Mouse (Mus musculus): Measurements from ENCODE around the gene Spata2l. TPM values are rescaled to one million over a fixed set of nuclear protein-coding genes. Genes with fewer than 3 reads are reported as not detected.
"Not testable (repeated sequence)": the region's sequence is repeated elsewhere in the genome, so short reads cannot be mapped to it uniquely, and the experiment has no call there.

The Spata2l gene
- total RNA-seq, 2 experiments from 2014 or later = 6.4 to 6.8 TPM

DNA sequence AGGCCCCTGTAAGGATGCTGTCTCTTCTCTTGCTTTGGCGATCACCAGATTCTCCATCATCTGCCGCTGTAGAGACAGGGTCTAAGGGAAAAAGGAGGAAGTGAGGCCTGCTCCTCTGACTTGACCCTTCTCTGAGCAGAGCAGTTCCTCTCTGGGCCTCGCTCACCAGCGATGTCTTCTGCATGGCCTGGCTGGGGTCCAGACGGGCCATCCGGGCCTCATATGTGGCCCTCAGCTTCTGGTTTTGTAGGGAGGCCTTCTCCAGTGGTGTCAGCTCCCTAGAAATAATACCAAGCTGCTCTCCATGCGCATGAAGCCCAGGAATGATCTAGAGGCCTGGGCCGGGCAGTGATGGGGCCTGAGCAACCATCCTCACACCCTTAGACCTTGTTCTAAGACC, 12.6 kb upstream of the Spata2l start:
- intact Hi-C loops (cut with DNase I) = no loop called here
- no peak for DNase-seq

- intact Hi-C loops (cut with DNase I) = no loop called here
- DNase-seq = no peak
Measured at GRCm38 (mm10) chr8:123247748-123248147, 11.7 kb upstream of the Spata2l start.

DNA sequence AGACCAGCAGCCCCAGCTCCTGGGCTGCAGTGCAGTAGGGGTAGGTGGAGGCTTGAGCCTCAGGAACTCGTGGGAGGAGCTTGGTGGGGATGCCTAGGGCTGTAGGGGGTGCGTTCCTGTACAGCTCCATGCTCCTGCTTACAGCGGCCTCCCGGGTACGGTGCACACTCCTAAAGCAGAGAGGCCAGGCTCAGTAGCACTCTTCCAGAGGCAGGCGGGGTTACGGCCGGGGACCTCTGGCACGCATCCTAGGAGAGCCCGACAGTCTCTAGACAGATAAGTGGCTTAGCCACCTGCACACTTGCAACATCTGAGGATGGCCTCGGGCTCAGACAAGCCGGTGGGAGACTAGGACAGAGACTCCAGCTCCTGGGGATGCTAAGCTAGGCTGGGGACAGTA, 9.5 kb upstream of the Spata2l start:
- intact Hi-C loops (cut with DNase I) = no loop called here
- DNase-seq = no peak

GRCm38 (mm10) chr8:123244382-123244781, 8.3 kb upstream of the Spata2l start:
- no peak for DNase-seq
- intact Hi-C loops (cut with DNase I) = no loop called here

- DNase-seq = no peak
- intact Hi-C loops (cut with DNase I) = no loop called here
Measured at GRCm38 (mm10) chr8:123243053-123243452, 7.0 kb upstream of the Spata2l start.

- intact Hi-C loops (cut with DNase I) = no loop called here
- DNase-seq = no peak
Measured at GRCm38 (mm10) chr8:123242107-123242923, 6.3 kb upstream of the Spata2l start.

- no peak for DNase-seq
- intact Hi-C loops (cut with DNase I) = no loop called here
Measured at GRCm38 (mm10) chr8:123239398-123239797, 3.4 kb upstream of the Spata2l start.

DNA sequence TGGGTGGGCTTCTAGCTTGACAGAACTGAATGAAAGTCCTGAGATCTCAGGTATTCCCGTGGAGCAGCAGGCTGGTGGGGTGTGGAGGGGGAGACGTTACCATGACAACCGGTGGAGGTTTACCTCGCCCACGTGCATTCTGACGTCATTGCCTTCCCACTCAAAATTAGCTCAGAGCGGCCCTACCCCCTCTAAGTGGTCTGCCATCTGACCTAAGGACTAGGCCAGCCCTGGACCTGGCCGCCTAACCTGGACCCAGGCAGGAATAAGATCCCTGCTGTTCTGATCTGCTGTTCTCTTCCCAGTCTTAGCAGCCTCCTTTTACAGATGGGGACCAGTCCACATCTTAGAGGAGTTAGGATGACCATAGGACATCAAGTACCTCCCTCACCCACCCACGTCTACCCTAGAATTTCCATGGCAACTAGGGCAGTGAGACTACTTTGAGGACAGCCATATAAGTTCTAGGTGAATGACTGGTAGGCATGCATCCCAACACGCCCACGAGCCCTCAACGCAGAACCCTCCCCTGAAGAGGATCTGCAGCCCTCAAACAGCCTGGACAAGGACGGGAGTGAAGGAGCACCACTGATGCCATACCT, 1.0 kb downstream of the Spata2l start:
- no peak for DNase-seq

GRCm38 (mm10) chr8:123233760-123234159, 2.3 kb downstream of the Spata2l start:
- intact Hi-C loops (cut with DNase I) = no loop called here
- DNase-seq = no peak

More for the DNA sequence above, 1.0 kb downstream of the Spata2l start:
- intact Hi-C loops (cut with DNase I) = no loop called here

- no peak for DNase-seq
- intact Hi-C loops (cut with DNase I) = no loop called here
Measured at GRCm38 (mm10) chr8:123233300-123233699, 2.7 kb downstream of the Spata2l start.

DNA sequence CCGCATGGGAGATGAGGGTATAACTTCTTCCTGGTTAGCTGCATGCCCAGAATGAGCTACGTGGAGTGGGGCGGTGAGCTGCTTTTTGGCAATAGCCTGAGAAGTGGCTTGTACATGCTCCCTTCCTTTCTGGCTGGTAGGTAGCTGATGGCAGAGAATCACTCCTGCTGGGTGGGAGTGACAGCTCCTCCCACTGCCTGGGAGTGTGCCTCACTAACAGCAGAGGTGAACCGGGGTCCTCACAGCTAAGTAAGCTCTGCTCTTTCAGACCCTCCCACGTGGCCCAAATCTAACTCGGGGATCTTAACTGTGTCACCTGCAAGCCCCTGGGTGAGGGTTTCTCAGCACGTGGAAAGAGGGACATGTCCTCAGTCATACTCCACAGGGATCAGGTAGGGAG, 3.5 kb downstream of the Spata2l start:
- intact Hi-C loops (cut with DNase I) = no loop called here
- no peak for DNase-seq

DNA sequence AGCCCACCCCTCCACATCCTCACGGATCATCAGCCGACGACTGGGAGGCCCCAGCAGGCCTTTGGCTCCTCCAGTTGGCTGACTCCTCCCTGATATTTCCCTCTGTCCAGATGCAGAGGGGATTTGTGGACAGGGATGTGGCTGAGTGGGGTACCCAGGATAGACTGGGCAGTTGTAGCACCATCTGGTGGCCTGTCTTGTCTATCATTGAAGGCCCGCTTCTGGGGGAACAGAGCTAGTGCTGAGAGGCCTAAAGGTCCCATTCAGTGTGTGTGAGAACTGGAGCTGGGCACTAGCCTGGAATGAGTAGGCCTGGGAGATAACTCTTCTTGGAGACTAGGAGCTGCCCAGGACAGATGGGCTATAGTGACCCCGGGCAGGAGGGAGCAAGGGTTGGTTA, 4.3 kb downstream of the Spata2l start:
- intact Hi-C loops (cut with DNase I) = no loop called here
- DNase-seq = peak; percentile 38 to 51

DNA sequence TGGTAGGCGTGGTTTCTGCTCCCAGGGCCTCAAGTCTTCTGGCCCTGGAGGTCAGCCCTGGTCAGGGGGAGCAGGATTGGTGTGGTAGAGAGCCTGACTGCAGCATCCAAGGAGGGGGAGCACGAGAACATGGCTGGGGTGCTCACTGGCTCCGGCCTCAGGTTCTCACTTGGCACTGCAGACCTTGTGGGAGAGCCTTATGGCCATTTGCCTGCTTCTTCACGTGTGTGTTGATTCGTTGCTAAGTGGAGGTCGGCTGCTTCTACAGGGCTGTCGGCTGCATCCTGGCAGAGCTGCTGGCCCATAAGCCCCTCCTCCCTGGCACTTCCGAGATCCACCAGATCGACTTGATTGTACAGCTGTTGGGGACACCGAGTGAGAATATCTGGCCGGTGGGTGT, 5.7 kb downstream of the Spata2l start:
- DNase-seq; intact Hi-C loops (cut with DNase I): not testable (repeated sequence)

GRCm38 (mm10) chr8:123228416-123228815, 7.6 kb downstream of the Spata2l start:
- no peak for DNase-seq
- intact Hi-C loops (cut with DNase I) = no loop called here

DNA sequence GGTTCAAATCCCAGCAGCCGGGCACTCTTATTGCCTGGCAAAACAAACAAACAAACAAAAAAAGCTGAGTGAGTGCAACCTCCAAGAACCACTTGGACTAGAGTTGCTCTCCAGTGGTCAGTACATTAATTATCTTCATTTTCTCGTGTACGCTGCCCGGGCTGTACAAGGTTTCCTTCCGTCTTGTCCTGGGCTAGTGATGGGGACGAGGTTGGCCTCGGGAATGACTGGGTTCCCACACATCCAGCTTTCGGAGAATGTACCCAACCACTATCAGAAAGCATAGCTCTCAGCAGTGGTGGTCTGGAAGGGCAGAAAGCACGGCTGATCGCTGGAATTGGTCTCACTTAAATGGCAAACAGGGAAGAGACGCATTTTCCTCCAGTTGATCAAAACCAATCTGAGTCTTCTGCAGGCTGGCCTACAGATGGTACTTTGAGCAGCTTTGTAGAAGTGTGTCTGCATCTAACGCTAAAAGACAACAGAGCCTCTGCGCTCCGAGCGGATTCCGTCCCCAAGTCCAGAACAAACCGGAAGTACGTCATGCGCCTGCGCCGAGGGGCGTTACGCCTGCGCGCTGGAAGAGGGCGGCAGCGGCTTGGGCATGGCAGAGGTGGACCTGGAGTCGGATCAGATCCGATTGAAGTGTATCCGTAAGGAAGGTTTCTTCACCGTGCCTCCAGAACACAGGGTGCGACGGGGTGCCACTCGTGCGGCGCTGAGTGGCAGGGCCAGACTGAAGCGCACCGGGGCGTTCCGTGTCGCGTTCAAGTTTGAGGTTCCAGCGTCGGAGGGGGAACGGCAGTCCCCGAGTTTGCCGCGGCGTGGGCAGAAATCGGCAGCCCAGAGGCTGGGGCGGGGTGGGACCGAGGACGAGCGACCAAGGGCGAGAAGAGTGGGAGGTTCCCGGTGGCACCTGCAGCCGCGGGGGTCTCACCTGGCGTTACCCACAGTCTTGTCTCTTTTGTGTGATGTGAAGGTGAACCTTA, 11.5 kb downstream of the Spata2l start, which contains the start of gene Cdk10:
Gene Cdk10, plus strand, starts transcription at position 565 of the 989 bp plus-strand sequence.
- DNase-seq = peak; percentile 95 to 98
- intact Hi-C loops (cut with DNase I) = no loop called here

GRCm38 (mm10) chr8:123220917-123221316, 15.1 kb downstream of the Spata2l start:
- intact Hi-C loops (cut with DNase I) = no loop called here
- no peak for DNase-seq

- intact Hi-C loops (cut with DNase I) = loop anchor here (10.0 kb wide), 1 partner anchor 741 kb away; the partner anchor contains the start of genes Ctu2 and Rnf166
- peak; percentile 66 to 79 for DNase-seq
Measured at GRCm38 (mm10) chr8:123215430-123215829, 20.6 kb downstream of the Spata2l start.

GRCm38 (mm10) chr8:123213118-123213772, 22.8 kb downstream of the Spata2l start:
- peak in 1 of 2 experiments; percentile 36 for DNase-seq
- intact Hi-C loops (cut with DNase I) = loop anchor here (5.0 to 10.0 kb wide), 2 partner anchors 39 to 738 kb away; partner anchors contain the start of genes Ctu2, Rnf166, Vps9d1 and Zfp276

DNA sequence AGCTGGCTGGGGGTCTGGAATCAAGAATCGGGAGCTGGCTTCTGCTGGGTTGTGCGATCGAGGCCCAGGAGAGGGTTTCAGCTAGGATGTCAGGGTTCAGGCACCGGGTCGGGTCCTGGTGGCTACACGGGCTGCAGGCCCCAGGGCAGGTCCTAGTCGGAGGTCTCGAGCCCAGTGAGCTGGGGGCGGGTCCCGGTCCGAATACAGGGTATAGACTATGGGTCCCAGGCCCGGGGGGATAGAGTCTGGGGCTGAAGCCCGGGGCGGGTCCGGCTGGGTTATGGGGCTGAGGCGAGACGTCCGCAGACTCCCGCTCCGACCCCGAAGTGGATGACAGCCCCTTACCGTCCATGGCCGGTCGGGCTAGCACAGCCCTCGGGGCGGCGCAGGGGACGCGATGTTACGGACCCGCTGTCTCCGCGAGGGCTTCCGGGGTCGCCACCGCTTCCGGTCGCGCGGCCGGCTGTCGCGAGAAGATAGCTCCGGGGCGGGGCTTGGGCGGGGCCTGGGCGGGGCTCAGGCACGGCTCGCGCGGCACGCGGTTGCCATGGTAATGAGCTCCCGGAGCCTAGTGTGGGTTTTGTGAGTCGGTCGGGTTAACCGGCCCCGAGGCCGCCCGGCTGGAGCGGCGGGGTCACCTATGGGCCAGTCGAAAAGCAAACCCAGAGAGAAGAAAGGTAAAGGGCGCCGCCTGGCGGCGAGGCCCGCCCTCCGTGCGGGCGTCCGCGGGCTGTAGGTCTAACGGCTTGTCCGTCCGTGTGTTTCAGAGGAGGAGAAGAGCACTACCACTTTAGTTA, 23.5 kb downstream of the Spata2l start, which contains the start of the genes Chmp1a and Spata33:
Gene Chmp1a, minus strand, starts transcription at position 443 of the 797 bp plus-strand sequence.
Gene Spata33, plus strand, starts transcription at position 512 of the 797 bp plus-strand sequence.
- intact Hi-C loops (cut with DNase I) = loop anchor here (5.0 to 10.0 kb wide), 2 partner anchors 40 to 738 kb away; partner anchors contain the start of genes Ctu2, Rnf166, Vps9d1 and Zfp276

More for the DNA sequence above, 23.5 kb downstream of the Spata2l start, which contains the start of the genes Chmp1a and Spata33:
- DNase-seq = peak; percentile 93

All from heart, postnatal 10 days (tissue).